Mouse (Mus musculus) embryonic facial prominence, embryonic 14.5 days (tissue): Measurements from ENCODE around the gene Men1. TPM values are rescaled to one million over a fixed set of nuclear protein-coding genes. Genes with fewer than 3 reads are reported as not detected.

Experiments used
- ATAC-seq: fragments of 200-750 bp; cut with Nextera tagmentation; 2 replicates; pipeline ENCODE4 v1.8.0; 2017; ENCODE audit warnings: low read depth, moderate number of reproducible peaks, moderate TSS enrichment
- DNase-seq: peaks from one replicate; pipeline ENCODE4 v3.0.0-alpha.2; 2015; ENCODE audit warnings: low spot score
- H3K27ac ChIP-seq: fragments of 300-500 bp; sonication (generic); replicated peaks from 2 replicates; pipeline ENCODE4 v1.5.1; 2014; ENCODE audit warnings: low read depth, mild to moderate bottlenecking, low read length, moderate library complexity
- H3K27me3 ChIP-seq: fragments of 300-500 bp; sonication (generic); replicated peaks from 2 replicates; pipeline ENCODE4 v1.6.1; 2014; ENCODE audit warnings: low read length; ENCODE audit not compliant: control insufficient read depth, insufficient read depth
- H3K36me3 ChIP-seq: fragments of 300-500 bp; sonication (generic); 2 replicates; pipeline ENCODE4 v1.6.1; 2014; ENCODE audit warnings: low read length, mixed read lengths; ENCODE audit not compliant: control insufficient read depth, insufficient read depth
- H3K4me1 ChIP-seq: fragments of 300-500 bp; sonication (generic); 2 replicates; pipeline ENCODE4 v1.6.1; 2014; ENCODE audit warnings: antibody characterized with exemption, low read length; ENCODE audit not compliant: control insufficient read depth, insufficient read depth
- H3K4me2 ChIP-seq: fragments of 300-500 bp; sonication (generic); 2 replicates; pipeline ENCODE4 v1.6.1; 2014; ENCODE audit warnings: low read depth, mild to moderate bottlenecking, low read length, moderate library complexity, mixed read lengths
- H3K4me3 ChIP-seq: fragments of 300-500 bp; sonication (generic); 2 replicates; pipeline ENCODE4 v1.5.1; 2014; ENCODE audit warnings: low read depth, mild to moderate bottlenecking, low read length
- H3K9ac ChIP-seq: fragments of 300-500 bp; sonication (generic); 2 replicates; pipeline ENCODE4 v1.6.1; 2014; ENCODE audit warnings: low read depth, mild to moderate bottlenecking, low read length, moderate library complexity, mixed read lengths
- H3K9me3 ChIP-seq: fragments of 300-500 bp; sonication (generic); 2 replicates; pipeline ENCODE4 v1.6.1; 2016; ENCODE audit warnings: low read length; ENCODE audit not compliant: control insufficient read depth
- WGBS: fragments of 180-500 bp; shearing (Covaris S2); extraction: QIAGEN DNeasy Blood & Tissue Kit; methylation state at CpG from one replicate; pipeline ENCODE4 v1.1.7; 2014; 5-methylcytosine and 5-hydroxymethylcytosine counted together
- polyA plus RNA-seq: library from polyadenylated mRNA; unstranded; fragments of >200 nt; fragmentation: Nextera tagmentation; extraction: Ambion mirVana; gene quantifications from 2 replicates; pipeline ENCODE4 v1.2.1, GENCODE M21; 2014

The Men1 gene
- polyA plus RNA-seq, 1 experiment from 2014 or later: 54.2 TPM

GRCm38 (mm10) chr19:6346661-6347060, 11.9 kb downstream of the Men1 start:
- Histone ChIP-seq H3K36me3 (peaks cover 60% of the 10 kb centered on the region), H3K9me3 (no peaks in the 10 kb centered on the region), H3K4me1 (no peaks in the 10 kb centered on the region), H3K27ac (no peak overlapping the region), H3K9ac (no peak overlapping the region), H3K4me3 (no peak overlapping the region), H3K4me2 (no peak overlapping the region), H3K27me3 (no peaks in the 10 kb centered on the region)
- 86% methylated on average over 10 of the region's 10 CpGs for WGBS
- ATAC-seq: no peak
- DNase-seq: no peak

- H3K4me2 ChIP-seq: no peak overlapping the region
- H3K36me3 ChIP-seq: peaks cover 62% of the 10 kb centered on the region
- no peaks in the 10 kb centered on the region for H3K27me3 ChIP-seq
- 90% methylated on average over 4 of the region's 4 CpGs for WGBS
- H3K9me3 ChIP-seq: no peaks in the 10 kb centered on the region
- H3K4me3 ChIP-seq: no peak overlapping the region
- ATAC-seq (no peak), DNase-seq (no peak)
- no peak overlapping the region for H3K9ac ChIP-seq
- no peak overlapping the region for H3K27ac ChIP-seq
- no peaks in the 10 kb centered on the region for H3K4me1 ChIP-seq
These were observed 12.8 kb downstream of the Men1 start for GRCm38 (mm10) chr19:6347615-6348014.

GRCm38 (mm10) chr19:6348717-6349116, 13.9 kb downstream of the Men1 start:
- 59% methylated on average over 9 of the region's 9 CpGs for WGBS

GRCm38 (mm10) chr19:6349215-6349983, 14.6 kb downstream of the Men1 start:
- Histone ChIP-seq H3K27me3 (no peaks in the 10 kb centered on the region), H3K9me3 (no peaks in the 10 kb centered on the region), H3K36me3 (peaks cover 59% of the 10 kb centered on the region), H3K4me1 (no peaks in the 10 kb centered on the region), H3K4me3 (no peak overlapping the region), H3K4me2 (no peak overlapping the region), H3K9ac (no peak overlapping the region), H3K27ac (no peak overlapping the region)
- DNase-seq (no peak), ATAC-seq (no peak)
- 19% methylated on average over 13 of the region's 14 CpGs for WGBS

More at GRCm38 (mm10) chr19:6348717-6349116, 13.9 kb downstream of the Men1 start:
- Histone ChIP-seq H3K9ac (no peak overlapping the region), H3K27ac (no peak overlapping the region), H3K4me1 (no peaks in the 10 kb centered on the region), H3K9me3 (no peaks in the 10 kb centered on the region), H3K4me3 (no peak overlapping the region), H3K36me3 (peaks cover 63% of the 10 kb centered on the region), H3K27me3 (no peaks in the 10 kb centered on the region), H3K4me2 (no peak overlapping the region)
- ATAC-seq (no peak), DNase-seq (no peak)

GRCm38 (mm10) chr19:6351431-6352106, 16.8 kb downstream of the Men1 start:
- Histone ChIP-seq H3K4me3 (no peak overlapping the region), H3K4me2 (no peak overlapping the region), H3K27me3 (no peaks in the 10 kb centered on the region), H3K9me3 (no peaks in the 10 kb centered on the region), H3K9ac (peak overlapping the region; percentile 19; the same call in 1 of the 2 replicates), H3K27ac (no peak overlapping the region), H3K4me1 (no peaks in the 10 kb centered on the region), H3K36me3 (peaks cover 42% of the 10 kb centered on the region)
- 59% methylated on average over 13 of the region's 14 CpGs for WGBS
- DNase-seq (no peak), ATAC-seq (no peak)

- Histone ChIP-seq H3K36me3 (peaks cover 37% of the 10 kb centered on the region; the same call in 1 of the 2 replicates), H3K4me2 (no peak overlapping the region), H3K4me1 (no peaks in the 10 kb centered on the region), H3K9me3 (no peaks in the 10 kb centered on the region), H3K4me3 (no peak overlapping the region), H3K27me3 (no peaks in the 10 kb centered on the region), H3K9ac (no peak overlapping the region), H3K27ac (no peak overlapping the region)
- ATAC-seq (no peak), DNase-seq (no peak)
- WGBS: 78% methylated on average over 2 of the region's 2 CpGs
These were observed 17.3 kb downstream of the Men1 start for GRCm38 (mm10) chr19:6352107-6352505.

- Histone ChIP-seq H3K27ac (no peak overlapping the region), H3K36me3 (peaks cover 29% of the 10 kb centered on the region; the same call in 1 of the 2 replicates), H3K9me3 (no peaks in the 10 kb centered on the region), H3K4me3 (no peak overlapping the region), H3K4me2 (no peak overlapping the region), H3K4me1 (no peaks in the 10 kb centered on the region), H3K27me3 (no peaks in the 10 kb centered on the region), H3K9ac (no peak overlapping the region)
- ATAC-seq: no peak; the same call in 1 of the 2 replicates
- 76% methylated on average over 7 of the region's 7 CpGs for WGBS
- DNase-seq: no peak
These were observed 19.3 kb downstream of the Men1 start for GRCm38 (mm10) chr19:6354030-6354429.

- Histone ChIP-seq H3K27me3 (no peaks in the 10 kb centered on the region), H3K36me3 (peaks cover 16% of the 10 kb centered on the region), H3K9ac (no peak overlapping the region), H3K4me1 (peaks cover 10% of the 10 kb centered on the region), H3K27ac (no peak overlapping the region), H3K9me3 (no peaks in the 10 kb centered on the region), H3K4me3 (no peak overlapping the region), H3K4me2 (no peak overlapping the region)
- 91% methylated on average over 3 of the region's 3 CpGs for WGBS
- DNase-seq: no peak
- no peak for ATAC-seq
These were observed 26.5 kb downstream of the Men1 start for GRCm38 (mm10) chr19:6361291-6361690.
